Mouse (Mus musculus): Measurements from ENCODE around the gene Pou1f1. TPM values are rescaled to one million over a fixed set of nuclear protein-coding genes. Genes with fewer than 3 reads are reported as not detected.
A peak's percentile ranks its signal among the peaks of the same experiment; 100 is the strongest.

Gene Pou1f1
- polyA plus RNA-seq, 1 experiment: not detected

DNA sequence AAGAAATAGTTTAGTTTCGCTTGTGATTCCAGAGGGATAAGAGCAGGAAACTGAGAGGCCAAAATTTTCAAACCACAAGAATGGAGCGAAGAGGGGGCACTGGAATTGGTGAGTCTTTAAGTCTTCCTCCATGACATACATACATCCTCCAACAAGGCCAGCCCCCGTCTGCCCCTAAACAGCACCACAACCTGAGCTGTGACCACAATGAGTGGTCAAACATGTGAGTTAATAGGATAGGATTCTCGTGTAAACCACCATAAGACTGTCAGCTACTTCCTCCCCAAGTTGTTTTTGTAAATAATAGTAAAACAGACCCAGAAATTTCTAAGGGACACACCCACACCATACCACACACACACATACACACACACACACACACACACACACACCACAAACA, 48.5 kb downstream of the Pou1f1 start:
- TF ChIP-seq POLR2A (IDR thresholded peaks at IDR 0.05; ENCODE audit: borderline replicate concordance, control insufficient read depth, low read depth, low read length) (no peak), CTCF (IDR thresholded peaks at IDR 0.05; ENCODE audit: control insufficient read depth, insufficient read depth, low read length) (no peak)
- no peak overlapping the region for H3K27ac ChIP-seq (ENCODE audit: control insufficient read depth, insufficient read depth, low read depth, low read length, poor library complexity)
- H3K4me3 ChIP-seq (replicated peaks; ENCODE audit: control insufficient read depth, low read depth, low read length): no peak overlapping the region
- WGBS: 49% methylated on average over 4 of the region's 4 CpGs
- no peaks in the 10 kb centered on the region for H3K4me1 ChIP-seq (ENCODE audit: control insufficient read depth, insufficient read depth, low read length)

DNA sequence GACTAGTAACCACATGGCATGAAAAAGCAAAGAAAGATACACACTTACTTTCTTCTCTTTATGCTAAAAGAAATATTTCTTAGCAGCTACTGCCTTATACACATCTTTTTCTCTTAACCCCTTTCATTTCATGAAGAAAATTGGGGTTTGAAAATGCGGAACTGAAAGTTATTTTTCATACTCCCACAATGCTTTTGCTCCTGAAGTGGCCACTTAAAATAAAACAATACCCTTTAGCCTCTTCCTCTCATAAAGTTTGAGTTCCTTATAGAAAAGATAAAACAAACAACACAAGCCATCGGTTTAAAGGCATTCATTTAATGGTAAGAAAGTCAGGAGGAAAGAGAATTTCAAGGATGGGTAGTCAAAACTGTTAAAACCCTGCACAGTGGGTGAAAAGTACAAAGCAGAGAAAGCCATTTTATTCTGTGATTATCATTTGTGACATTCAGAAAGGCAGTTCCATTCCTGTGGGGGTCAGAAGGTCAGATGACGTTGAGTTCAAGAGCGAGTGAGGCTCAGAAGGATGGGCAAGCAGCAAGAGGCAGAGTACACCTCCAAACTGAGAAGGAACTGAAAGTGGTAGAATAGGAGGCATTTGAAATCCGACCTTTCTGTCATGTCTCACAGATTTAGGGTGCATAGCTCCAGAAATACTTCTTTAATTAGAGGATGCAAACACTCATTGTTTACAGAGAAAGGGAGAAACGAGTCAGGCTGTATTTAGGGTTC, 57.2 kb downstream of the Pou1f1 start:
- Histone ChIP-seq H3K27ac (ENCODE audit: control insufficient read depth, insufficient read depth, low read depth, low read length, poor library complexity) (0 out of 2 replicates have a peak overlapping the region, but pooled peaks have one; percentile 27), H3K4me1 (ENCODE audit: control insufficient read depth, insufficient read depth, low read length) (peaks cover 1% of the 10 kb centered on the region; the same call in 1 of the 2 replicates)
- TF ChIP-seq CTCF (IDR thresholded peaks at IDR 0.05; ENCODE audit: control insufficient read depth, insufficient read depth, low read length) (no peak), POLR2A (IDR thresholded peaks at IDR 0.05; ENCODE audit: borderline replicate concordance, control insufficient read depth, low read depth, low read length) (no peak)

More for the DNA sequence above, 57.2 kb downstream of the Pou1f1 start:
- WGBS: 43% methylated on average over 6 of the region's 6 CpGs
- no peak overlapping the region for H3K4me3 ChIP-seq (replicated peaks; ENCODE audit: control insufficient read depth, low read depth, low read length)

Other genes with a start within 250 kb of the Pou1f1 start
- gene Chmp2b, start 42.2 kb downstream of the Pou1f1 start, polyA plus RNA-seq (2011; ENCODE audit: insufficient read depth, insufficient read length, low replicate concordance, missing spikeins): 5.8 and 8.9 TPM in 2 replicates

All from bone marrow, adult 2 months (tissue).